Mouse (Mus musculus): ENCODE measurements at regions not wholly inside any gene's neighbourhood (a gene's known extent, or its start where the extent isn't known, plus 50 kb on each side); places are given as distances from the start of the nearest gene placed in this dataset.

- Histone ChIP-seq H3K4me3 (no peak overlapping the region), H3K27me3 (no peaks in the 10 kb centered on the region), H3K27ac (replicated peaks) (no peak overlapping the region), H3K9me3 (no peaks in the 10 kb centered on the region), H3K4me2 (replicated peaks) (no peak overlapping the region), H3K36me3 (no peaks in the 10 kb centered on the region), H3K9ac (replicated peaks) (no peak overlapping the region), H3K4me1 (no peaks in the 10 kb centered on the region)
- ATAC-seq (ENCODE audit: low FRiP score, low read depth): no peak
- WGBS: 80% methylated on average over 6 of the region's 6 CpGs
Measured at GRCm38 (mm10) chr3:23063180-23063965, 986.9 kb downstream of the Tbl1xr1 start.

DNA sequence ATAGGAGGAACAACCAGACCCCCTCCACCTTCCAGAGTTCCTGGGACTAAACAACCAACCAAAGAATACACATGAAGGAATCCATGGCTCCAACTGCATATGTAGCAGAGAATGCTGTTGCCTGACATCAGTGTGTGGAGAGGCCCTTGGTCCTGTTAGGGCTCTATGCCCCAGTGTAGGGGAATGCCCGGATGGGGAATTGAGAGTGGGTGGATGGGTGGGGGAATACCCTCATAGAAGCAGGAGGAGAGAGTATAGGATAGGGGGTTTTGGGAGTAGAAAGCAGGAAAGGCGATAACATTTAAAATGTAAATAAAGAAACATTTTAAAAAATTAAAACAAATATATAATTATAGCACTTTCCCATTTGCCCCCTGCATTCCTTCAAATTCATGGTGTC, 995.0 kb downstream of the Tbl1xr1 start:
- Histone ChIP-seq H3K27me3 (no peaks in the 10 kb centered on the region), H3K4me2 (replicated peaks) (no peak overlapping the region), H3K9ac (replicated peaks) (no peak overlapping the region), H3K4me1 (no peaks in the 10 kb centered on the region), H3K27ac (replicated peaks) (no peak overlapping the region), H3K36me3 (no peaks in the 10 kb centered on the region), H3K4me3 (no peak overlapping the region), H3K9me3 (no peaks in the 10 kb centered on the region)
- no peak for ATAC-seq (ENCODE audit: low FRiP score, low read depth)
- 90% methylated on average over 2 of the region's 2 CpGs for WGBS

Data from midbrain, embryonic 12.5 days (tissue).